Mouse (Mus musculus) ES-Bruce4 (cell line): ENCODE results near the gene Abhd16b.

Experiments used
- CTCF ChIP-seq: IDR thresholded peaks from one replicate; pipeline ENCODE4 v1.8.1; 2011; ENCODE audit warnings: low read depth, low read length
- EP300 ChIP-seq: IDR thresholded peaks from 2 replicates; pipeline ENCODE4 v1.6.1; 2011; ENCODE audit warnings: low read depth, low read length; ENCODE audit not compliant: insufficient read depth
- POLR2A ChIP-seq: IDR thresholded peaks from one replicate; pipeline ENCODE4 v1.8.1; 2011; ENCODE audit warnings: low read length; ENCODE audit not compliant: insufficient read depth

GRCm38 (mm10) chr2:181520936-181521227 is 27.9 kb downstream of the Abhd16b start:
- TF ChIP-seq CTCF (no peak), POLR2A (no peak), EP300 (no peak)
